Mouse (Mus musculus) liver, embryonic 14.5 days (tissue): ENCODE data around the gene Usp42.

Experiments
- CTCF ChIP-seq: IDR thresholded peaks from 2 replicates; pipeline ENCODE4 v1.5.1; 2016; ENCODE audit warnings: antibody characterized with exemption, low read depth, control low read depth
- EP300 ChIP-seq: IDR thresholded peaks from 2 replicates; pipeline ENCODE4 v1.6.1; 2016; ENCODE audit warnings: antibody characterized with exemption, low read depth

GRCm38 (mm10) chr5:143731483-143732112 lies 482 bp downstream of the Usp42 start:
- TF ChIP-seq EP300, result no peak
- TF ChIP-seq CTCF, result no peak
